Mouse (Mus musculus): ENCODE results near the gene Actg2. TPM values are rescaled to one million over a fixed set of nuclear protein-coding genes. Genes with fewer than 3 reads are reported as not detected.

Actg2 gene
- polyA plus RNA-seq, 1 experiment from 2014 or later, result 1.2 TPM

- Histone ChIP-seq H3K4me1 (ENCODE audit: control insufficient read depth, insufficient read depth, low read length) (no peaks in the 10 kb centered on the region), H3K4me2 (ENCODE audit: low read length) (no peak overlapping the region), H3K9me3 (replicated peaks; ENCODE audit: control insufficient read depth, low read length) (no peaks in the 10 kb centered on the region), H3K9ac (ENCODE audit: low read length) (no peak overlapping the region), H3K36me3 (ENCODE audit: control insufficient read depth, insufficient read depth, low read length) (no peaks in the 10 kb centered on the region), H3K27me3 (replicated peaks; ENCODE audit: control insufficient read depth, insufficient read depth, low read length) (no peaks in the 10 kb centered on the region), H3K4me3 (ENCODE audit: low read depth, low read length) (no peak overlapping the region), H3K27ac (ENCODE audit: low read depth, low read length) (no peak overlapping the region)
- 70% methylated on average over 2 of the region's 2 CpGs for WGBS
- no peak for DNase-seq (ENCODE audit: low spot score)
- ATAC-seq, result no peak
Observed at GRCm38 (mm10) chr6:83532608-83533007, 3.5 kb downstream of the Actg2 start.

DNA sequence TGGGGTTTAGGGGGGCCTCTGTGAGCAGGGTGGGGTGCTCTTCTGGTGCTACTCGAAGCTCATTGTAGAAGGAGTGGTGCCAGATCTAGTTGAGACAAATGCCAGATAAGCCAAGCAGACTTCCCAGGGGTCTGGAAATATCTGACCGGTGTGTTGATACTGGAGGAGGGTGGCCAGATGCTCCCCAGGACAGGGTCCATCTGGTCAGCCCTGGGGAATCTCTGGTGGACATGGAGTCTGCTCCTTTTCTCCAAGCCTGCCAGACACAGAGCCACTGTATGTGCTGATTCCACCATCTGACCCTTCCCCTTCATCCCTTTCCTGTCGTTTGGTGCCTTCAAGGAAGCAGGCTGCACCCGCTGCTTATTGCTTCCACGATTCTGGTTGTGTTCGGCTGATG, 12.9 kb downstream of the Actg2 start:
- no peaks in the 10 kb centered on the region for H3K9me3 ChIP-seq (replicated peaks; ENCODE audit: control insufficient read depth, low read length)
- H3K4me2 ChIP-seq (ENCODE audit: low read length), result no peak overlapping the region
- ATAC-seq, result no peak
- 78% methylated on average over 6 of the region's 6 CpGs for WGBS
- H3K27me3 ChIP-seq (replicated peaks; ENCODE audit: control insufficient read depth, insufficient read depth, low read length), result no peaks in the 10 kb centered on the region
- H3K27ac ChIP-seq (ENCODE audit: low read depth, low read length), result no peak overlapping the region
- no peaks in the 10 kb centered on the region for H3K36me3 ChIP-seq (ENCODE audit: control insufficient read depth, insufficient read depth, low read length)
- H3K9ac ChIP-seq (ENCODE audit: low read length), result no peak overlapping the region
- no peaks in the 10 kb centered on the region for H3K4me1 ChIP-seq (ENCODE audit: control insufficient read depth, insufficient read depth, low read length)
- no peak for DNase-seq (ENCODE audit: low spot score)
- H3K4me3 ChIP-seq (ENCODE audit: low read depth, low read length), result no peak overlapping the region

GRCm38 (mm10) chr6:83521784-83522183, 14.3 kb downstream of the Actg2 start:
- Histone ChIP-seq H3K9ac (ENCODE audit: low read length) (no peak overlapping the region), H3K4me2 (ENCODE audit: low read length) (no peak overlapping the region)

DNA sequence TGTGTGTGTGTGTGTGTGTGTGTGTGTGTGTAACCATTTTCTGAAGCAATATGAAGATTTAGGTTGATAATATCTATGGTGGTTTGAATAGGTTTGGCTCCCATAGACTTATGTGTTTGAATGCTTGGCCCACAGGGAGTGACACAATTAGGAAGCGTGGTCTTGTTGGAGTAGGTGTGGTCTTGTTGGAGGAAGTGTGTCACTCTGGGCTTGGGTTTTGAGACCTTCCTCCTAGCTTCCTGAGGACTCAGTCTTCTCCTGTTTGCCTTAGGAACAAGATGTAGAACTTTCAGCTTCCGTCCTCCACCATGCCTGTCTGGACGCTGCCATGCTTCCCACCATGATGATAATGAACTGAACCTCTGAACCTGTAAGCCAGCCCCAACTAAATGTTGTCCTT, 17.4 kb downstream of the Actg2 start:
- Histone ChIP-seq H3K9me3 (replicated peaks; ENCODE audit: control insufficient read depth, low read length) (no peaks in the 10 kb centered on the region), H3K36me3 (ENCODE audit: control insufficient read depth, insufficient read depth, low read length) (no peaks in the 10 kb centered on the region), H3K27ac (ENCODE audit: low read depth, low read length) (no peak overlapping the region), H3K27me3 (replicated peaks; ENCODE audit: control insufficient read depth, insufficient read depth, low read length) (0 out of 2 replicates have a peak, but pooled peaks cover 5% of the 10 kb centered on the region), H3K9ac (ENCODE audit: low read length) (no peak overlapping the region), H3K4me2 (ENCODE audit: low read length) (no peak overlapping the region), H3K4me1 (ENCODE audit: control insufficient read depth, insufficient read depth, low read length) (no peaks in the 10 kb centered on the region), H3K4me3 (ENCODE audit: low read depth, low read length) (no peak overlapping the region)
- DNase-seq (ENCODE audit: low spot score) (no peak), ATAC-seq (no peak)
- WGBS, result 85% methylated on average over 3 of the region's 3 CpGs

More at GRCm38 (mm10) chr6:83521784-83522183, 14.3 kb downstream of the Actg2 start:
- no peaks in the 10 kb centered on the region for H3K9me3 ChIP-seq (replicated peaks; ENCODE audit: control insufficient read depth, low read length)
- ATAC-seq (no peak), DNase-seq (ENCODE audit: low spot score) (no peak)
- WGBS, result 77% methylated on average over 6 of the region's 6 CpGs
- H3K36me3 ChIP-seq (ENCODE audit: control insufficient read depth, insufficient read depth, low read length), result no peaks in the 10 kb centered on the region
- no peaks in the 10 kb centered on the region for H3K27me3 ChIP-seq (replicated peaks; ENCODE audit: control insufficient read depth, insufficient read depth, low read length)
- H3K4me1 ChIP-seq (ENCODE audit: control insufficient read depth, insufficient read depth, low read length), result no peaks in the 10 kb centered on the region
- H3K4me3 ChIP-seq (ENCODE audit: low read depth, low read length), result no peak overlapping the region
- no peak overlapping the region for H3K27ac ChIP-seq (ENCODE audit: low read depth, low read length)

DNA sequence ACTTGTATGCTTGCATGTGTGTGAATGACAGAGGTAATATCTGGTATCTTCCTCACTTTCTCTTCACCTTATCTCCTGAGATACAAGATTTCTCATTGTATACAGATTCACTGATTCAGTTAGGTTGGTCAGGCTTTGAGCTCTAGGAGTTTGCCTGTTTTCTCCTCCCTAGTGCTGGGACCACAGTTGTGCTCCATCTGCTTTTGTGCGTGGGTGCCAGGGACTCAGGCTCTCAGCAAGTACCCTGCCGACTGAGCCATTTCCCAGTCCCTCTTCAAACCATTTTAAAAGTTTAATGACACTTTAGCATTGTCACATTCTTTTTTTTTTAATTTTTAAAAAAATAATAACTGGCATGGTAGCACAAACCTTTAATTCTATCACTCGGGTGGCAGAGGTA, 20.9 kb downstream of the Actg2 start:
- H3K9ac ChIP-seq (ENCODE audit: low read length), result no peak overlapping the region
- ATAC-seq, result no peak
- no peaks in the 10 kb centered on the region for H3K9me3 ChIP-seq (replicated peaks; ENCODE audit: control insufficient read depth, low read length)
- no peaks in the 10 kb centered on the region for H3K4me1 ChIP-seq (ENCODE audit: control insufficient read depth, insufficient read depth, low read length)
- no peak overlapping the region for H3K4me3 ChIP-seq (ENCODE audit: low read depth, low read length)
- DNase-seq (ENCODE audit: low spot score), result no peak
- no peaks in the 10 kb centered on the region for H3K36me3 ChIP-seq (ENCODE audit: control insufficient read depth, insufficient read depth, low read length)
- 0 out of 2 replicates have a peak, but pooled peaks cover 5% of the 10 kb centered on the region for H3K27me3 ChIP-seq (replicated peaks; ENCODE audit: control insufficient read depth, insufficient read depth, low read length)
- H3K4me2 ChIP-seq (ENCODE audit: low read length), result no peak overlapping the region
- 74% methylated on average over 3 of the region's 3 CpGs for WGBS
- H3K27ac ChIP-seq (ENCODE audit: low read depth, low read length), result no peak overlapping the region

- Histone ChIP-seq H3K27ac (ENCODE audit: low read depth, low read length) (no peak overlapping the region), H3K4me3 (ENCODE audit: low read depth, low read length) (no peak overlapping the region), H3K27me3 (replicated peaks; ENCODE audit: control insufficient read depth, insufficient read depth, low read length) (0 out of 2 replicates have a peak, but pooled peaks cover 5% of the 10 kb centered on the region), H3K9me3 (replicated peaks; ENCODE audit: control insufficient read depth, low read length) (no peaks in the 10 kb centered on the region), H3K4me1 (ENCODE audit: control insufficient read depth, insufficient read depth, low read length) (no peaks in the 10 kb centered on the region; the same call in 1 of the 2 replicates), H3K9ac (ENCODE audit: low read length) (no peak overlapping the region), H3K36me3 (ENCODE audit: control insufficient read depth, insufficient read depth, low read length) (no peaks in the 10 kb centered on the region), H3K4me2 (ENCODE audit: low read length) (no peak overlapping the region)
- DNase-seq (ENCODE audit: low spot score) (peak; percentile 74), ATAC-seq (peak; percentile 52; the same call in 1 of the 2 replicates)
- WGBS, result 16% methylated on average over 1 of the region's 1 CpGs
Observed at GRCm38 (mm10) chr6:83512495-83512894, 23.6 kb downstream of the Actg2 start.

GRCm38 (mm10) chr6:83510210-83510609, 25.9 kb downstream of the Actg2 start:
- Histone ChIP-seq H3K36me3 (ENCODE audit: control insufficient read depth, insufficient read depth, low read length) (no peaks in the 10 kb centered on the region), H3K27ac (ENCODE audit: low read depth, low read length) (no peak overlapping the region), H3K27me3 (replicated peaks; ENCODE audit: control insufficient read depth, insufficient read depth, low read length) (no peaks in the 10 kb centered on the region), H3K4me3 (ENCODE audit: low read depth, low read length) (no peak overlapping the region), H3K4me1 (ENCODE audit: control insufficient read depth, insufficient read depth, low read length) (peaks cover 10% of the 10 kb centered on the region), H3K4me2 (ENCODE audit: low read length) (no peak overlapping the region), H3K9ac (ENCODE audit: low read length) (no peak overlapping the region), H3K9me3 (replicated peaks; ENCODE audit: control insufficient read depth, low read length) (no peaks in the 10 kb centered on the region)
- WGBS, result 61% methylated on average over 2 of the region's 2 CpGs
- DNase-seq (ENCODE audit: low spot score) (no peak), ATAC-seq (no peak)

DNA sequence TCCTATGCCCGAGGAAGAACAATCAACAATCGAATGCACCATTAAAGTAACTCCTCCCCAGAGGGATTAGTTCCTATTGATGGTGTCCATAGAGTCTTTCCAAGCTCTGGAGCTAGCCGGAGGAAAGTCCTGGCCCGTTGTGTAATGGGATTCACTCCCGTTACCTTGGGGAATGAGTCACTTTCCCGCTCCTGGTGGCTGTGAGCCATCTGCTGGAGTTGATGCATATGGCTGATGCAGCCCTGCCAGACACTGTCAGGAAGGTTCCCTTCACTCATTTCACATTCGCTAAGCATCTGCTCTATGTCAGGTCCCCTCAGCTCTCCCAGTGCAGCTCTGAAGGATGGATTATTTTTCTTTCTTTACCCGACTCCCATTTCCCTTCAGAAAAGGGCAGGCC, 26.6 kb downstream of the Actg2 start:
- Histone ChIP-seq H3K9me3 (replicated peaks; ENCODE audit: control insufficient read depth, low read length) (no peaks in the 10 kb centered on the region), H3K27ac (ENCODE audit: low read depth, low read length) (no peak overlapping the region), H3K4me2 (ENCODE audit: low read length) (no peak overlapping the region), H3K27me3 (replicated peaks; ENCODE audit: control insufficient read depth, insufficient read depth, low read length) (no peaks in the 10 kb centered on the region), H3K9ac (ENCODE audit: low read length) (peak overlapping the region; percentile 22; the same call in 1 of the 2 replicates), H3K36me3 (ENCODE audit: control insufficient read depth, insufficient read depth, low read length) (no peaks in the 10 kb centered on the region), H3K4me1 (ENCODE audit: control insufficient read depth, insufficient read depth, low read length) (peaks cover 10% of the 10 kb centered on the region), H3K4me3 (ENCODE audit: low read depth, low read length) (no peak overlapping the region)
- DNase-seq (ENCODE audit: low spot score), result peak; percentile 53
- 44% methylated on average over 8 of the region's 8 CpGs for WGBS
- no peak for ATAC-seq

GRCm38 (mm10) chr6:83507168-83507546, 28.9 kb downstream of the Actg2 start:
- Histone ChIP-seq H3K4me2 (ENCODE audit: low read length) (peak overlapping the region; percentile 78), H3K4me3 (ENCODE audit: low read depth, low read length) (peak overlapping the region; percentile 79), H3K36me3 (ENCODE audit: control insufficient read depth, insufficient read depth, low read length) (0 out of 2 replicates have a peak, but pooled peaks cover 4% of the 10 kb centered on the region), H3K4me1 (ENCODE audit: control insufficient read depth, insufficient read depth, low read length) (peaks cover 10% of the 10 kb centered on the region), H3K27me3 (replicated peaks; ENCODE audit: control insufficient read depth, insufficient read depth, low read length) (no peaks in the 10 kb centered on the region), H3K9ac (ENCODE audit: low read length) (peak overlapping the region; percentile 84), H3K27ac (ENCODE audit: low read depth, low read length) (peak overlapping the region; percentile 95), H3K9me3 (replicated peaks; ENCODE audit: control insufficient read depth, low read length) (no peaks in the 10 kb centered on the region)
- peak; percentile 12 for DNase-seq (ENCODE audit: low spot score)
- peak; percentile 33; the same call in 1 of the 2 replicates for ATAC-seq
- 36% methylated on average over 6 of the region's 6 CpGs for WGBS

Measured in forebrain, embryonic 14.5 days (tissue).